Mouse (Mus musculus): Measurements from ENCODE around the gene Litaf. TPM values are rescaled to one million over a fixed set of nuclear protein-coding genes. Genes with fewer than 3 reads are reported as not detected.

Litaf gene
- polyA plus RNA-seq, 1 experiment from 2014 or later, result 88.9 TPM

DNA sequence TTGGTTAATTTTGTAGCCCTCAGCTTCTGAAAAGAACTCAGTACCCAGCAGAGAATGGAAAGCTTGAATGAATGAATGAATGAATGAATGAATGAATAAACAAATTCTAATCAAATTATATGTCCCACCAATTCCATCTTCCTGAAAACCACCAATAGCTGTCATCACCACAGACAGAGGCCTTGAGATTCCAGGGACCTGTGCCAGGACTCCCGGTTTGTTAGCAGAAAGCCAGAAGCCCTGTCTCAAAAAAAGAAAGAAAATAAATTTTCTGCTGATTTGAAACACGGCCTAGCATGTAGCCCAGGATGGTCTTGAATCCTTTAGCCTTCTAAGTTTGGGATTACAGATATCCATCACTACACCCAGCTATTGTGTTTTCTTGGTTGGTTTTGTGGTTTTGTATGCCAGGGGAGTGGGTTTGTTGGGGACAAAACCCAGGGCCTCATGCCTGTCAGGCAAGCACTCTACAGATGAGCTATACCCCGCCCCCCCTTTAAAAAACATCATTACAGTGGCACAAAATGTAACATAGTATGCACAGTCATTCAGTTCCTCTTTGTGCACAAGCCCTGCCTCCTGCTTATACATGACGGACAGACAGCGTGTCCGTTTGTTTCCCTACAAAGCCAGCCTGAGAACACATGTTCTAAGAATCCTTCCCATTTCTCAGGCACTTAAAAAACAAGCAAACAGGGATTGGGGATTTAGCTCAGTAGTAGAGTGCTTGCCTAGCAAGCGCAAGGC, 120.4 kb downstream of the Litaf start:
- Histone ChIP-seq H3K27ac (replicated peaks; ENCODE audit: low read depth, low read length) (no peak overlapping the region), H3K9me3 (ENCODE audit: control insufficient read depth, low read length) (no peaks in the 10 kb centered on the region), H3K36me3 (ENCODE audit: control insufficient read depth, insufficient read depth, low read length) (no peaks in the 10 kb centered on the region), H3K4me3 (ENCODE audit: low read depth, low read length) (no peak overlapping the region), H3K9ac (ENCODE audit: low read depth, low read length) (no peak overlapping the region), H3K4me1 (ENCODE audit: control insufficient read depth, insufficient read depth, low read length) (no peaks in the 10 kb centered on the region; the same call in 1 of the 2 replicates), H3K4me2 (ENCODE audit: low read depth, low read length) (no peak overlapping the region), H3K27me3 (replicated peaks; ENCODE audit: control insufficient read depth, insufficient read depth, low read length) (no peaks in the 10 kb centered on the region)
- no peak for DNase-seq (ENCODE audit: low spot score)
- WGBS, result 63% methylated on average over 7 of the region's 7 CpGs
- ATAC-seq (ENCODE audit: low read depth), result no peak

DNA sequence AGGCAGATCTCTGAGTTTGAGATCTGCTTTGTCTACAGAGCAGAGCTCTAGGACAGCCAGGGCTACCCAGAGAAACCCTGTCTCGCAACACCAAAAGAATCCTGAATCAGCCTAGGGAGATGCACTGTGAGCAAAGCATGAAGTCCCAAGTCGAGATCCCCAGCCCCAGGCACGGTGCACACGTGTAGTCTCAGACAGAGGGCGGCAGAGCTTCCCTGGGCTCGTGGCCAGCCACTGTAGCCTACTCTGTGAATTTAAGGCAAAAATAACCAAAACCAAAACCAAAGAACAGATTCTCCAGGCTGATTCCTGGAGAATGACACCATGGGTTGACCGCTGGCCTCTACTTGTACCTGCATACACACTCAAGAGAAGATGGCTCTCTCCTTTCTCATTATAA, 121.4 kb downstream of the Litaf start:
- Histone ChIP-seq H3K4me1 (ENCODE audit: control insufficient read depth, insufficient read depth, low read length) (no peaks in the 10 kb centered on the region; the same call in 1 of the 2 replicates), H3K4me3 (ENCODE audit: low read depth, low read length) (no peak overlapping the region), H3K27ac (replicated peaks; ENCODE audit: low read depth, low read length) (no peak overlapping the region), H3K27me3 (replicated peaks; ENCODE audit: control insufficient read depth, insufficient read depth, low read length) (no peaks in the 10 kb centered on the region), H3K4me2 (ENCODE audit: low read depth, low read length) (no peak overlapping the region), H3K9me3 (ENCODE audit: control insufficient read depth, low read length) (no peaks in the 10 kb centered on the region), H3K36me3 (ENCODE audit: control insufficient read depth, insufficient read depth, low read length) (no peaks in the 10 kb centered on the region), H3K9ac (ENCODE audit: low read depth, low read length) (no peak overlapping the region)
- 70% methylated on average over 7 of the region's 7 CpGs for WGBS
- ATAC-seq (ENCODE audit: low read depth), result no peak
- no peak for DNase-seq (ENCODE audit: low spot score)

DNA sequence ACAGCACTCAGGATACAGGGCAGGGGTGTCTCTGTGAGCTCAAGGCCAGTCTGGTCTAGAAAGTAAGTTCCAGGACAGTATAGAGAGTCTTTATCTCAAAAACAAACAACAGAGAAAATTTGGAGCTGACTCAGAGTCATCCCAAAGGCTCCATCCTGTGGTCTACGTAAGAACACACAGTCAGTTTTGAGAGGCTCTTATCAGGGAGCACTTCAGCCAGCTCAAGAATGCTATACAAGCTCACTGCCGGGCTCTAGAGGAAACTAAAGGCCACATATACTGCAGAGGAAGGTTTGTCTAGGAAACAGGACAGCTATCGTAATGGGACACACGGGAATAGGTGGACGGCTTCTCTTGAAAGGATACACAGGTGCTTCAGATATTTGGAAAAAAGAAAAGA, 122.7 kb downstream of the Litaf start:
- WGBS, result 68% methylated on average over 5 of the region's 5 CpGs
- H3K4me1 ChIP-seq (ENCODE audit: control insufficient read depth, insufficient read depth, low read length), result no peaks in the 10 kb centered on the region; the same call in 1 of the 2 replicates
- no peaks in the 10 kb centered on the region for H3K27me3 ChIP-seq (replicated peaks; ENCODE audit: control insufficient read depth, insufficient read depth, low read length)
- H3K36me3 ChIP-seq (ENCODE audit: control insufficient read depth, insufficient read depth, low read length), result no peaks in the 10 kb centered on the region
- H3K27ac ChIP-seq (replicated peaks; ENCODE audit: low read depth, low read length), result no peak overlapping the region
- H3K9me3 ChIP-seq (ENCODE audit: control insufficient read depth, low read length), result no peaks in the 10 kb centered on the region
- H3K9ac ChIP-seq (ENCODE audit: low read depth, low read length), result no peak overlapping the region
- H3K4me3 ChIP-seq (ENCODE audit: low read depth, low read length), result no peak overlapping the region
- no peak overlapping the region for H3K4me2 ChIP-seq (ENCODE audit: low read depth, low read length)
- DNase-seq (ENCODE audit: low spot score) (no peak), ATAC-seq (ENCODE audit: low read depth) (no peak)

DNA sequence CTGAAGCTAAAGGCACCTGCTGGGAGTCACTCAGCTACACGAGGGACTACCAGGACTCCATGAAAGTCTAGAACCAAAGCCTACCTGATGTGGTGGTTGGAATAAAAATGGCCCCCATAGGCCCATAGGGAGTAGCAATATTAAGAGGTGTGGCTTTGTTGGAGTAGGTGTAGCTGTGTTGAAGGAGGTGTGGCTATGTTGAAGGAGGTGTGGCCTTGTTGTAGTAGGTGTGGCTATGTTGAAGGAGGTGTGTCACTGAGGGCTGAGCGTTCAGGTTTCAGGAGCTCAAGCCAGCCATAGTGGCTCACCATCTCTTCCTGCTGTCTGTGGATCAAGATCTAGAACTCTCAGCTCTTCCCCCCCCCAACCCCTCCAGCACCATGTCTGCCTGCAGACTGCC, 125.3 kb downstream of the Litaf start:
- DNase-seq (ENCODE audit: low spot score) (no peak), ATAC-seq (ENCODE audit: low read depth) (no peak)
- Histone ChIP-seq H3K9me3 (ENCODE audit: control insufficient read depth, low read length) (no peaks in the 10 kb centered on the region), H3K27ac (replicated peaks; ENCODE audit: low read depth, low read length) (no peak overlapping the region), H3K9ac (ENCODE audit: low read depth, low read length) (no peak overlapping the region), H3K36me3 (ENCODE audit: control insufficient read depth, insufficient read depth, low read length) (no peaks in the 10 kb centered on the region), H3K4me2 (ENCODE audit: low read depth, low read length) (no peak overlapping the region), H3K4me1 (ENCODE audit: control insufficient read depth, insufficient read depth, low read length) (no peaks in the 10 kb centered on the region; the same call in 1 of the 2 replicates), H3K4me3 (ENCODE audit: low read depth, low read length) (no peak overlapping the region), H3K27me3 (replicated peaks; ENCODE audit: control insufficient read depth, insufficient read depth, low read length) (no peaks in the 10 kb centered on the region)
- WGBS, result 78% methylated on average over 2 of the region's 2 CpGs

DNA sequence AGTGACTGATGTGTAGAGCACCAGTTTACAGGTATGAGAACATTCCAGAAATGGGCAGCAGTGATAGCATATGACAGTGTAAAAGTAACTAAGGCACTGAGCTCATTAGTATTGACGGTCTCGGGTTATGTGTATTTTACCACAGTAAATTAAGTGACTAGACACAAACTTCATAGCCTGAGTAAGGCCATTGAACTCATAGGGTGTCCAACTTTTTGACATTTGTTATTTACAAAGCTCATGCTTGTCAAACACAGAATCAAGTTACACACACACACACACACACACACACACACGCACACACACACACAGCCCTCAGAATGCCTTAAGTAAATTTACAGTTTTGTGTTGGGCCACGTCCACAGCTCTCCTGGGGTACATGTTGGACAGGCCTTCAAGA, 126.0 kb downstream of the Litaf start:
- DNase-seq (ENCODE audit: low spot score), result no peak
- 91% methylated on average over 4 of the region's 4 CpGs for WGBS
- H3K27ac ChIP-seq (replicated peaks; ENCODE audit: low read depth, low read length), result no peak overlapping the region
- no peak overlapping the region for H3K9ac ChIP-seq (ENCODE audit: low read depth, low read length)
- no peaks in the 10 kb centered on the region for H3K4me1 ChIP-seq (ENCODE audit: control insufficient read depth, insufficient read depth, low read length)
- ATAC-seq (ENCODE audit: low read depth), result no peak
- H3K4me3 ChIP-seq (ENCODE audit: low read depth, low read length), result no peak overlapping the region
- no peaks in the 10 kb centered on the region for H3K36me3 ChIP-seq (ENCODE audit: control insufficient read depth, insufficient read depth, low read length)
- no peaks in the 10 kb centered on the region for H3K27me3 ChIP-seq (replicated peaks; ENCODE audit: control insufficient read depth, insufficient read depth, low read length)
- H3K4me2 ChIP-seq (ENCODE audit: low read depth, low read length), result no peak overlapping the region
- no peaks in the 10 kb centered on the region for H3K9me3 ChIP-seq (ENCODE audit: control insufficient read depth, low read length)

DNA sequence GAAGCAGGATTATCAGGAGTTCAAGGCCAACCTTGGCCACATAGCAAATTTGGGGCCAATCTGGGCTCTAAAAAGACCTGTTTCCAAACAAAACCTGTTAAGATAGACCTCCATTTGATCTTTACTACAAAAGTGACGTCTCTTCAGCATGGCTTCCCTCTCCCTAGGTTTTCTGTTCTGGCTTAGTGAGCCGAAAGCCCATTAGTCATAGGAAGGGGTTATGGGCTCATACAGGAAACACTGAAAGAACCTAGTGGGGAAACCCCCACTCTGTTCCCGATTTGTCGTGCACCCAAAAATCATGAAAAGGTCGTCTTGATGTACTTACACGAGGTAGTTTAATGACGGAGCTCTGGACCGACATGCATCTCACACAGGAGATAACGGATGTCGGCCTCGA, 128.5 kb downstream of the Litaf start:
- ATAC-seq (ENCODE audit: low read depth), result no peak
- H3K4me3 ChIP-seq (ENCODE audit: low read depth, low read length), result no peak overlapping the region
- H3K9me3 ChIP-seq (ENCODE audit: control insufficient read depth, low read length), result no peaks in the 10 kb centered on the region
- H3K4me2 ChIP-seq (ENCODE audit: low read depth, low read length), result no peak overlapping the region
- DNase-seq (ENCODE audit: low spot score), result no peak
- no peaks in the 10 kb centered on the region for H3K27me3 ChIP-seq (replicated peaks; ENCODE audit: control insufficient read depth, insufficient read depth, low read length)
- no peaks in the 10 kb centered on the region for H3K4me1 ChIP-seq (ENCODE audit: control insufficient read depth, insufficient read depth, low read length)
- H3K27ac ChIP-seq (replicated peaks; ENCODE audit: low read depth, low read length), result no peak overlapping the region
- H3K36me3 ChIP-seq (ENCODE audit: control insufficient read depth, insufficient read depth, low read length), result no peaks in the 10 kb centered on the region
- no peak overlapping the region for H3K9ac ChIP-seq (ENCODE audit: low read depth, low read length)
- 81% methylated on average over 11 of the region's 11 CpGs for WGBS

DNA sequence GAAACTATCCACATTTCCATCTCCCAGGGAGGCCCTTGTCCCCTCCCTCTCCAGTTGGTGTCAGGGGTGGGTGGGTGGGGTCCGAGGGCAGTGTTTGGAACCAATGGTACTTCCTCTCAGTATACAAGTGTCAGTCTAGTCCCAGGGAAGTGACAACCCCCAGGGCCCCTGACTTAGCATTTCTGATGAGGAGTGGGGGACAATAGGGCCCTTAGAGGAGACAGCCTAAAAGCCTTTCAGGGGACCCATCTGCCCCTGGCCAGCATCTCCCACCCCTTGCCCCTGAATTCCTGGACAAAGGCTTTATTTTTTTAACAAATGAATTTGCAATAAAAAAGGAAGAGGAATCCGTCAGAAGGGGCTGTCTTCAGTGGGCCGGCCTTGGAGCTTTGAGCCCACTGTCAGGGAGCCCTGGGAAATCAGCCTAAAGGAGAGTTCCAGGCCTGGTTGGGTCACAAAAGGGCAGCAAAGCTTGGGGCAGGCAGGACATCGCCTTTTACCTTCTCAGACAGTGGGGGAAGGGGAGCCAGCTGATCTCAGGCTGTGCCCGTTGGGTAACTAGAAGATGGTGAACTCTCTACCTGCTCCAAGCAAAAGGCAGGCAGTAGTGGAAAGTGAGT, 129.1 kb downstream of the Litaf start:
- Histone ChIP-seq H3K9me3 (ENCODE audit: control insufficient read depth, low read length) (no peaks in the 10 kb centered on the region), H3K4me1 (ENCODE audit: control insufficient read depth, insufficient read depth, low read length) (no peaks in the 10 kb centered on the region), H3K4me2 (ENCODE audit: low read depth, low read length) (no peak overlapping the region), H3K9ac (ENCODE audit: low read depth, low read length) (no peak overlapping the region), H3K27me3 (replicated peaks; ENCODE audit: control insufficient read depth, insufficient read depth, low read length) (no peaks in the 10 kb centered on the region), H3K27ac (replicated peaks; ENCODE audit: low read depth, low read length) (no peak overlapping the region), H3K36me3 (ENCODE audit: control insufficient read depth, insufficient read depth, low read length) (no peaks in the 10 kb centered on the region), H3K4me3 (ENCODE audit: low read depth, low read length) (no peak overlapping the region)
- 34% methylated on average over 5 of the region's 5 CpGs for WGBS
- ATAC-seq (ENCODE audit: low read depth), result no peak
- DNase-seq (ENCODE audit: low spot score), result no peak

DNA sequence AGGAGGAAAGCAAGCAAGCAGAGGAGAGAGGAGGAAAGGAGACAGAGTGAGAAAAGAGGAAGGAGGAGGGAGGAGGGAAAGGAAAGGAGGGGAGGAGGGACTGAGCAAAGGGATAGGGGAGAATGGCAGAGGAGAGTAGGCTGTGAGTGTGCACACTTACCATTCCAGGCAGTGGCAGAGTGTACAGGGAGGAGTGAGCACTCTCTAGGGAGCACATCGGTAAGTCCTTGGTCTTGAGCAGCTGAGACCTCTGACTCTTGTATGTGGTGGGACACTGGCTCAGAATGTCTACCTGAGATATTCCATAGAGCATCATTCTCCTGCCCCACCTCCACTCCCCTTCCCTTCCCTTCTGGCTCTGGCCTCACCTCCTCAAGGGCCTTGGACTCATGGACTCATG, 131.9 kb downstream of the Litaf start:
- H3K9me3 ChIP-seq (ENCODE audit: control insufficient read depth, low read length), result 0 out of 2 replicates have a peak, but pooled peaks cover 7% of the 10 kb centered on the region
- 88% methylated on average over 1 of the region's 1 CpGs for WGBS
- no peaks in the 10 kb centered on the region for H3K36me3 ChIP-seq (ENCODE audit: control insufficient read depth, insufficient read depth, low read length)
- H3K9ac ChIP-seq (ENCODE audit: low read depth, low read length), result no peak overlapping the region
- H3K27ac ChIP-seq (replicated peaks; ENCODE audit: low read depth, low read length), result no peak overlapping the region
- H3K27me3 ChIP-seq (replicated peaks; ENCODE audit: control insufficient read depth, insufficient read depth, low read length), result no peaks in the 10 kb centered on the region
- no peak overlapping the region for H3K4me2 ChIP-seq (ENCODE audit: low read depth, low read length)
- DNase-seq (ENCODE audit: low spot score) (no peak), ATAC-seq (ENCODE audit: low read depth) (no peak)
- no peaks in the 10 kb centered on the region for H3K4me1 ChIP-seq (ENCODE audit: control insufficient read depth, insufficient read depth, low read length)
- no peak overlapping the region for H3K4me3 ChIP-seq (ENCODE audit: low read depth, low read length)

DNA sequence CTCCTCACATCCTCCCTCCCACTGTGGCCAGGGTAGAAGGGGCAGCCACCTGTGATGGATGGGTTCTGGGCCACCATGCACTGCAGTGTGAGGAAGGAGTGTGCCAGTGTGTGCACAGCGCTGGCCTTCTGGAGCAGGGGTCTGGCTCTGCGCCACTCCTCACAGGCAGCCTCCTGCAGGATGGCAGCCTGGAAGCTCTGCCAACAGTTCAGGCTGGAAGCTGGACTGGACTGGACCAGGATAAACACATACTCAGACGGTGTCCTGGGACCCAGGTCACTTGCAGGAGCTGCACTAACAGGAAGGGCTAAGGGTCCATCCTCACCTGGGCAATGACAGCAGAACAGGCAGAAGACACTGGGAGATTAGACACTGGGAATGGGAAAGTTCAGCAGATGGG, 132.6 kb downstream of the Litaf start:
- H3K27ac ChIP-seq (replicated peaks; ENCODE audit: low read depth, low read length), result no peak overlapping the region
- no peak for ATAC-seq (ENCODE audit: low read depth)
- H3K27me3 ChIP-seq (replicated peaks; ENCODE audit: control insufficient read depth, insufficient read depth, low read length), result no peaks in the 10 kb centered on the region
- 86% methylated on average over 3 of the region's 3 CpGs for WGBS
- no peak overlapping the region for H3K4me2 ChIP-seq (ENCODE audit: low read depth, low read length)
- DNase-seq (ENCODE audit: low spot score), result no peak
- no peaks in the 10 kb centered on the region for H3K4me1 ChIP-seq (ENCODE audit: control insufficient read depth, insufficient read depth, low read length)
- H3K36me3 ChIP-seq (ENCODE audit: control insufficient read depth, insufficient read depth, low read length), result no peaks in the 10 kb centered on the region
- H3K9me3 ChIP-seq (ENCODE audit: control insufficient read depth, low read length), result 0 out of 2 replicates have a peak, but pooled peaks cover 7% of the 10 kb centered on the region
- no peak overlapping the region for H3K4me3 ChIP-seq (ENCODE audit: low read depth, low read length)
- H3K9ac ChIP-seq (ENCODE audit: low read depth, low read length), result no peak overlapping the region
